Mouse (Mus musculus) cerebellum, adult 2 months (tissue): ENCODE measurements around the gene 6030458C11Rik.

Experiments
- CTCF ChIP-seq: fragments of 200-500 bp; IDR thresholded peaks from 2 replicates; pipeline ENCODE4 v1.5.1; 2011; ENCODE audit warnings: low read depth, mild to moderate bottlenecking, control low read depth, low read length, moderate library complexity, borderline replicate concordance; ENCODE audit not compliant: insufficient read depth
- POLR2A ChIP-seq: fragments of 200-500 bp; IDR thresholded peaks from 2 replicates; pipeline ENCODE4 v1.6.1; 2011; ENCODE audit warnings: low read length, control low read depth, borderline replicate concordance; ENCODE audit not compliant: insufficient read depth

DNA sequence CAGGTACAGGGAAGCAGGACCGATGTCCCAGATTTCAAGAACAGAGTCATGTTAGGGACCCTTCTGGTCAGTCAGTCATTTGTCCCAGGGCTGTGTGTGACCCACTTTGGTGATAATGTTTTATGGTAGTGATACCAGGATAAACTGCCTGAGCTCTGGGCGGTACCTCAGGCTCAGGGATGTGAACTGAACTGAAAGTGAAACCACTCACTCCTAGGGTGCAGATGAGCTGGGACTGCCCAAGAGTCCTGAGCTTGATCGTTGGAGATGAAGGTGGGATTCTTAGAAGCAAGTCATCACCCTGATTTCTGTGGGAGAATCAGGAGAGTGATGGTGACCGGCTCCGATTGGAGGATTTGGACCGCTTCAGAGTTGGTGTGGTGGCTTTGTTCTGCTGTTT is 32.3 kb upstream of the 6030458C11Rik start:
- TF ChIP-seq CTCF (no peak), POLR2A (no peak)
